Mouse (Mus musculus): ENCODE results near the gene Gphn.

- TF ChIP-seq E2F4 (IDR thresholded peaks at IDR 0.05; ENCODE audit: insufficient replicate concordance, low read depth, low read length), result no peak
- TF ChIP-seq EP300 (IDR thresholded peaks at IDR 0.05; ENCODE audit: low read length), result no peak
- no peak for TF ChIP-seq ETS1 (conservative IDR thresholded peaks at IDR 0.05; ENCODE audit: low read depth, low read length)
- TF ChIP-seq CTCF (conservative IDR thresholded peaks at IDR 0.05 in 1 of 2, IDR thresholded peaks at IDR 0.05 in 1 of 2; ENCODE audit: low read depth in 2 of 2, low read length in 2 of 2), result no peak
- no peak for TF ChIP-seq POLR2A (IDR thresholded peaks at IDR 0.05; ENCODE audit: low read depth, low read length)
- TF ChIP-seq SMC3 (IDR thresholded peaks at IDR 0.05; ENCODE audit: low read depth, low read length), result no peak
- TF ChIP-seq USF1 (IDR thresholded peaks at IDR 0.05; ENCODE audit: low read depth, low read length), result no peak
- no peak for TF ChIP-seq TCF12 (IDR thresholded peaks at IDR 0.05; ENCODE audit: low read depth, low read length)
These were observed 16.3 kb upstream of the Gphn start for GRCm38 (mm10) chr12:78209856-78210255.
